Mouse (Mus musculus) adrenal gland, adult 2 months (tissue): ENCODE measurements around the gene Dclre1b. TPM values are rescaled to one million over a fixed set of nuclear protein-coding genes. Genes with fewer than 3 reads are reported as not detected.
"Not testable (repeated sequence)": the region's sequence is repeated elsewhere in the genome, so short reads cannot be mapped to it uniquely, and the experiment has no call there.

Experiments
- DNase-seq: peaks from one replicate; pipeline ENCODE4 v3.0.0; 2021
- polyA plus RNA-seq: library from polyadenylated mRNA; depleted of rRNA; stranded (reverse); fragments of >200 nt; gene quantifications from 2 replicates; pipeline ENCODE4 v1.2.3, GENCODE M21; 2012
- total RNA-seq, 2 experiments: library from RNA; stranded (reverse); gene quantifications; 2 replicates each; pipeline ENCODE4 v1.2.3; 2021

The Dclre1b gene
- total and polyA plus RNA-seq, 3 experiments = 13.0 to 20.0 (median 17.4) TPM

DNA sequence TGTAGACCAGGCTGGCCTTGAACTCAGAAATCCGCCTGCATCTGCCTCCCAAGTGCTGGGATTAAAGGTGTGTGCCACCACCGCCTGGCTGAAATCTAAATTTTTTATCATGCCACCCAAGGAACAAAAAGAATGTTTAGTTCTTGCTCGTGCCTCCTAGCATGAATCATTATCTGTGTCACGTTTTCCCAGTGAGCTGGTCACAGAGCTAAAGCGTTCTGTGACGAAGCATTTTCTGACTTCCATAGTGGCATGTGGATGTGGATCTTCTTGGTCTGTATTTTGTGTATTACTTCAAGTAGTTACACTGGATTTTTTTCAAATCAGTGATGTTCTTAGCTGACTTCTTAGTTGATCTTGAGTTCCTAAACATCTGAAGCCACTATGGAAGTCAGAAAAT is 1.7 kb upstream of the Dclre1b start:
- DNase-seq = no peak

DNA sequence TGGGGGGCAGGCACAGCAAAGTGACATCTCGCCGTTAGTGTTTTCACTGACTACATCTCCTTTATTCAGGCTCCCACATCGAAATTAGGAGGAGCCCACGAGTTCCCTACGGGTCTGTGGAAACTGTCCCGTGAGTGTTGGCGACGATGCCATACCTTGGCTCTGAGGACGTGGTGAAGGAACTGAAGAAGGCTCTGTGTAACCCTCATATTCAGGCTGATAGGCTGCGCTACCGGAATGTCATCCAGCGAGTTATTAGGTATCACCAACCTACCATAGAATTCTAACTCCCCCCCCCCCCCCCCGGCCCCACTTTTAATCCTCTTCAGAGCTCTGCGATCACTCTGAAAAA is 531 bp upstream of the Dclre1b start:
- DNase-seq = no peak

DNA sequence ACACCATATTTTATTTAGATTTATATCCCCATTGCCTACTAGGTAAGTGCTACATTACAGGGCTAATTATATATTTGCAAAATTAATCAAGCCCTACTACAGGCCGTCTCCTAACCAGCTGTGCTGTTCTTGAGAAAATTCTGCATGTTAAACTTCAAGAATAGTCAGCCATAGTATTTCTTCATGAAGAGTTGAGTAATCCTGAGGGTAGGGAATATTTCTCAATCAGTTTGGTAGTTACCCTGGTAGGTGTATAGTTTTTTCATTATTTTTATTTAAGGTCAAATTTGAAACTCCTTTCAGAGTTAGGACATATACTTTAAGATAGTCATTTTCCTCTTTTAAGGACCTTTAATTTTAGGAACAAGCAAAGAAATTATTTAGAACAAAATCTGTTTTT is 3.6 kb downstream of the Dclre1b start:
- DNase-seq = no peak

DNA sequence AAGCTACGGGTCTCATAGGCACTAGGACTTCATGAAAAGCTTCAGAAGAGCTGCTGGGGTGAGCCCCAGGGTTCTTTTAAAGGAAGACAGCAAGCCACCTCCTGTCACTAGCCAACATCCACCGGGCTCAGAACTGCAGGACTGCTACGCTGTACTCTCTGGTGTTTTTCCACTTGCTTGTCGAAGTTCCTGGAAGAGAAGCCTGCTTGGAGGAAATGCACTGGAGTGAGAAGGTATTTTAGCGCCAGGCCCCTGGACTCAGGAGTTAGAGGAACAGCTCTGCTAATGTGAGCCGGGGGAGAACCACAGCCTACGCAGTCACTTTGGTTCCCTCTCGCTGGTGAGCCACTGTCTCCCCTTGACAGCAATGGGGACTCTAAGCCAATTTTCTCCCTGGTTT is 6.4 kb downstream of the Dclre1b start:
- DNase-seq = peak; percentile 10

DNA sequence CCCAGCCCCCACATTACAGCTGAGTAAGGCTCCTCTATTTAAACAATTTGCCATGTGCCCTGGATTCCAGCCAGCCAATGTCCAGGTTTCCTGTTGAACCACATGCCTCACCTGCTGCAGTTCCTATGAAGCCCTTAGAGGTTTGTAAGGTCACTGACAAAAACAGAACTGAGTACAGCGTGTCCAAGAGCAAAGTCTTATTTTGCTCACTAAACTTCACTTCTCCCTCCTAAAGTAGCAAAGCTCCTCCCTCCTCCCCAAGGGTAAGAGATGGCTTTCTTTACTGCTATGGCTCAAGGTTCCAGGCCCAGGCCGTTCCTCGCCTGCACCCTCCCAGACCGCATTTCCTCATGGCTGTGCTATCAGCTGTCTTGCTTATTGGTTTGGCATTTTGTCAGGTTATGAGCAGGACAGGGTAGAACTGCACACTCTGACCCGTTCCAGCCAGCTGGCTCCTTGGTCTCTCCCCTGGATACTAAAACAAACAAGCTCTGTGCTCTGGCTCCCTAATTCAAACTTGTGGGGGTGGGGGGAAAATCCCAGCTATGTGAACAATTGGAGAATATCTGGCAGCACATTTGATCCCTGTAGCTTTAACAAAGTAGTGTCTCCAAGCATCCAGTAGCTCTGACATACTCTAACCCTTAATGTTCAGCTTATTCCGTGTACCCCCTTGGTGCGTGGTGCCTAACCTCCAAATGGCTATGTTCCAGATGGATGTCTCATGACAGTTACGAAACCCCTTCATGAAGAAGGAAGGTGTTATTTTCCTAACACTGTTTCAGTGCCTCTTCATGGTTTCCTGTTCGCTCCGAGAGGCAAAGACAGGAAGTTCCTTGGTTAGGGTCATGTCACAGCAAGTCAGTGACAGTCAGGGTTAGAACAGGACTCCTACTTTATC is 7.4 kb downstream of the Dclre1b start:
- DNase-seq = peak; percentile 86

DNA sequence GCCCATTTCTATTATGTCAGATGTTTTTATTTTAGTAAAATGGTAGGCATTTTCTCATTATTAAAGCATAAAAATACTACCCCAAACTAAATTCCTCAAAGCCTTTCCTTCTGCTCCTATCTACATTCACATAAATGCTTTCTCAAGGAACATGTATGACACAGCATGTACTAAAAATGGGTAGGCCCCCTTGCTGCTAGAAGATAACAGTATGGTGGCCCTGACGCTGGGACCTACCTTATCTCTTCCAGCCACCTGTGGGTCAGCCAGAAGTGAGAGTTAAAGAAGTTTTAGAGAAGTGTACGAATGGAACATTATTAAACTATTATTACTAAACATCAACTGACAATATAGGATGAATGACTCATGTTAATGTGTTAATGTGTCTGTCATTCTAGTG is 9.7 kb downstream of the Dclre1b start:
- no peak for DNase-seq

DNA sequence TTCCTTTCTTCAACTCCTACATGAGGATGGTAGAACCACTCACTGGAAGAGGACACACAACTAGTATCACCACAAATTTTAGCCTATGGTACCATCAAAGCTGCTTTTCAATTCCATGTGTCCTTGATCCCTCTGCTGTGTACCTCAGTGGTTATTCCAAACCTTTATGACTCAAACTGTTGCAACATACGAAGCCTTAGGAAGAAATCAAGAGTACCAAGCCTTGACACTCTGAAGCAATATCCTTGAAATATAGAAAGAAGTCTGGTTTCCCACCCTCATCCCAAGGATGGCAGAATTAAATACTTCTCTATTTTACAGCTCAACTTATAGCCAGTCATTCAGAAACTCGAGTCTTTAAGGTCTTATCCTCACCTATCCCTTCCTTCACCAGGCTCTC is 12.9 kb downstream of the Dclre1b start:
- no peak for DNase-seq

DNA sequence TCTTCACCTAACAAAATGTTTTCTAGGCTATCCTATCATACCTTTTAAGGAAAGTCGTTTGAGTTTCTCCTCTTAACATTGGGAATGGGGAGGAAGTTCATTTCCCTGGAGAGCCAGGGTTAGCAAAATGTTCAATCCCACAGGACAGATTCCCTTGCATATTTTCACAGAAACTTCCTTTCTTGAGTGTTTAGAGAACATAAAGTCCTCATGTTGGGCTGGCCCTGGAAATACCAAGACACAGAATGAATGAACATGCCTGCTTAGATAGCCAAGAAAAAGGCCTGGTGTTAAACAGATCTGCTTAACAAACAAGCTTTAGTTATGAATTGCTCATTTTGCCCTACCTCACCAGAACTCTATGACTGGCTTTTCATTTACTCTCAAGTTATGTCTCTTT is 16.7 kb downstream of the Dclre1b start:
- DNase-seq = no peak

DNA sequence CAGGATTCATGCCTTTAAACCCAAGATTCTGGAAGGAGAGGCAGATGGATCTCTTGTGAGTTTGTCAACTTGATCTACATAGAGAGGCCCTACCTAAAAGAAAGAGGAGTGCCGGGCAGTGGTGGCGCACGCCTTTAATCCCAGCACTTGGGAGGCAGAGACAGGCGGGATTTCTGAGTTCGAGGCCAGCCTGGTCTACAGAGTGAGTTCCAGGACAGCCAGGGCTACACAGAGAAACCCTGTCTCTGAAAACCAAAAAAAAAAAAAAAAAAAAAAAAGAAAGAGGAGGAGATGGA is 17.2 kb downstream of the Dclre1b start:
- not testable (repeated sequence) for DNase-seq

DNA sequence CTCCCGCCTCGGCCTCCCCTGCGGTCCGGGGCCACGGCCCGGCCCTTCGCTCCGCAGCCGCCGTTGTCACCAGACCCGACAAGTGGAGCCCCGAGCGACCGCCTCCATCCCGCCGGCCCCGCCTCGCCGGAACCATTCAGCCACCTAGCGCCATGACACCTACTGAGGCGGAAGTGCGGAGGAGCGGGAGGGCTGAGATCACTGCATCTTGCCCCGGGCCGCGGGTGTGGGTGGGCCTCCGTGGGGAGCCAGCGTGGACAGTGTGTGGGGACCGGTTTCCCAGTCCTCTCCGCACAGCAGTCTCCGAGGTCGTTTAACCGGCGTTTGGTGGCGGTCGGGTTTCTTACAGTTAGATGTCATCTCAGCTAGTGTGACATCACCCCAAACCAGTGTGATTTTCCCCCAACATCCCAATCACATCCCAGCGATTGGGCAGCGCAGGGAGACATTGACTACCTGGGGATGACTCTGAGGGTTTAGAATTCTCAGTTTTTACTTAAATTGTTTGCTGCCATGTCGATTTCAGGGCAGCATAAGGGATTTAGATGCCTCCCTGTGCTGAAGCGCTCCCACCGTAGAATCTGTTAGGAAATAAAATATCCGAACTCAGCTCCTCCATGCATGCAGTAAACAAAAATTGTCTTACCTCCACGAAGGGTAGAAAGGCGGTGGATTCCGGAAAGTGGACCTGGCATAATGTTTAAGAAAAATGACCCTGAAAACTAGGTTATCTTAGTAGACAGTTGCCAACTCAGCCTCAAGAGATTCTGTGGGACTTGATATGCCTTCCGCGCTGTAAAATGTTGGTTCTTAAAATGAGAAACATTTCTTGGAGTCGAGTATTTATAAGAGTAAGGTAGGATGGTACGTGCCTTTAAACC is 17.8 kb downstream of the Dclre1b start, which contains the start of gene Hipk1:
Hipk1 (minus strand) TSS at position 334 of the 881 bp plus-strand sequence.
- DNase-seq = peak; percentile 97

DNA sequence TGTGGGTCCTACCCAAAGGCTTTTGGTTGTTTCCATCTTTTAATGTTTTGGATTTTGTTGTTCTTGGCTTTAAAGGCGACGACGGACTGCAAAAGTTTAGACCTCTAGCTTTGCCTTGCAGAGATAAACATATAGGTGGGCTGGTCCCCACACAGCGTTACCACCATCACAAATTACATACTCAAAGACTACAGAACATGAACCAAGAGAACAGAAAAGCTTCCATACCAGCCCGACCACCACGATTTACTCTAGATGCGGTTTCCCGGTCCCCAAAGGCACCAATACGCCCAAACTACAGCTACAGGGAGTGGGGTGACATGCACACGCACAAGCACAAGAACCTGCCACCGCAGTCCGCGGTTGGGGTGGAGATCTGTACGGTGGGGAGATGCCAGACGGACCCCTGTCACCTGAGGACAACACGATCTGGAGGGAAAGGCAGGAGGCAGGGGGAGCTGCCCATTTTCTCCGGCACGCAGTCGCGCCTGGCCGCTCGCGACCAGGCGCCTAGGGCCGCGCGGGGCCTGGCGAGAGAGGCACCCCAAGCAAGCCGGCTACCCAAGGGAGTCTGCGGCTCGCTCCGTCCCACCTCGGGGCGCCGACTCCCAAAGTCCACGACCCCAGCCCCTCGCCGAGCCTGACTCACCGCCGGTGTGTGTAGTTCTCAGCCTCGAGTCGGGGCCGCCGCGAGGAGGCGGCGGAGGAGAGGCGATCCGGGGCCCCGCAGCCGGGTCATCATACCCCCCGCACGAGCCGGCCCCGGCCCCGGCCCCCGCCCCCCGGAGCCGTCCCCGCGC is 18.7 kb downstream of the Dclre1b start:
- no peak for DNase-seq

DNA sequence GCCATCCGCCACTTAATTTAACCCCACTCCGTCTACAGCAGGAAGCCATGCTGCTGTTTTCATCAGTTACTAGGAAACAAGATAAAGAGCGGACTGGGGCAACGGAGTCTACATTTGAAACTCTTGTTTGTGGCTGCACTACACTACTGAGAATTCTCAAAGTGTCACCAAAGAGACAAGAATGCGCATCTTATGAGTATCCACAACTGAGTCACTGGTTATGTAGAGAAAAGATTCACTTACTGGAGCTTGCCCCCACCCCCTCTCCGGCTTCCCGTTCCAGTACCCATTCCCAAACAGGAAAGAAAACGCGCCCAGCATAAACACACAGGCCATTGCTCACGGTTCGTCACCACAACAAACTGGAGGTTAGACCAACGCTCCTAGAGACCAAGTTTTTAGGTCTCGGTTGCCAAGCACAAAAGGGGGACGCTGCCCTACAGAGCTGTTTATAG is 19.3 kb downstream of the Dclre1b start:
- DNase-seq = peak; percentile 73

DNA sequence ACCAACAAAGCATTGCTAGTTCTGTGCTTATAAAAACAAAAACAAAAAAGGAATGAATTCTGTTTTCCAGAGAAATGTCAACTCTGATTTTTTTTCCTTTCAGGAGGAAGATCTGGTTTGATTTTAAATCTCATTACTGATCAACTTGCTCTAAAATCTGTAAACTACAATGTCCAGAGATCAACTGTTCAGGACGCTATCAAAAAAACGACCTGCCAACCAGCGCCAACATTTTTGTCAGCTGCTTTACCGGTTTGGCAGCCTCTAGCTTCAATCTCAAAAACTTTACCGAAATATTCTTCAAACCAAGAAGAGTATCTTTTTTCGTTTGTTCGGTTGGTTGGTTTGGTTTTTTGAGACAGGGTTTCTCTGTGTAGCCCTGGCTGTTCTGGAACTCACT is 20.1 kb downstream of the Dclre1b start:
- DNase-seq = no peak

DNA sequence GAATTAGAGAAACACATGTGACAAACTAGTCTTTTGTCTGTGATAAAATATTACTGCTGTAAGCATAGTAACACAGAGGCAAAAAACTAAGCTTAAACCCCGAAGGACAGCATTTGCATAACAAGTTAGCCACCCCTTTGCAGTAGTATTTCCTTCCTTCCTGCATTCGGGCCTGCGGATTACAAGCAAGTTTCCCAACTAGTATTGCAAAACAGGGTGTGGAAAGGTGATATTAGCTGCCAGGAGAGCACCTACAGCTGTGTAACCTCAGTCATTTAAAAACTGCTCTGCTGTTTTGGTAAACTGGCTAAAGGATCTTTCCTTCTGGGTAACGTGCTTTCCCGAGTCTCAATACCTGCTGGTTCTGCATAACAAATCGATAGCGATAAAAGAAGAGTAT is 22.0 kb downstream of the Dclre1b start:
- no peak for DNase-seq

DNA sequence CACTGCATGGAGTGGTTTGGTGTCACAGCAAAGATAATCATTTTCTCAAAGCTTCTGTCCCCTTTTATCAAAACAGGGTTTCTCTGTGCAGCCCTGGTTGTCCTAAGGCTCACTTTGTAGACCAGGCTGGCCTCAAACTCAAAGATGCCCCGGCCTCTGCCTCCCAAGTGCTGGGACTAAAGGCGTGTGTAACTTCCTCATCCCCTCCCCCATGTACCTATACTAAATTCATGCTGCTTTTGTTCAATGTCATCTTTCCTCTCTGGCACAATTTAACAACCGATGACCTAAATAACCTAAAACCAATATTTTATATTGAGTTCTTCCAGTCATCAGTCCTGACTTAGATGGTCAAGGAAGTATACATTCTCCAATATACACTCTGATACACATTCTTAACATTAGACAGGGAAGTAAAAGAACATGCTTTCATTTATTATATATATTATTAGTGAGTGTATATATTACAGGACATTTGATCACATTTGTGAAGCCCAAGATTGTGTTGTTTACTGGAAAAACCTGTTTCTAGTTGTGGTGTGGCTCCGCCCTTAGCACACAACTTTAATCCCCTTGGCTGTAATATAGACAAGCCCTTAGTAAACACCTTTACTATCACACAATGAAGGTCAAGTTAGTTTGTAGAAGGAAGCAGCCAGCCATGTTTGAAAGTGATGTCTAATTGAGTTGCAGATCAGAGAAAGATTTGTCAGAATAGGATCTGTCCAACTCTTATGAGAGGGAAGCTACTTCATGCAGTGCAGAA is 26.2 kb downstream of the Dclre1b start:
- no peak for DNase-seq

DNA sequence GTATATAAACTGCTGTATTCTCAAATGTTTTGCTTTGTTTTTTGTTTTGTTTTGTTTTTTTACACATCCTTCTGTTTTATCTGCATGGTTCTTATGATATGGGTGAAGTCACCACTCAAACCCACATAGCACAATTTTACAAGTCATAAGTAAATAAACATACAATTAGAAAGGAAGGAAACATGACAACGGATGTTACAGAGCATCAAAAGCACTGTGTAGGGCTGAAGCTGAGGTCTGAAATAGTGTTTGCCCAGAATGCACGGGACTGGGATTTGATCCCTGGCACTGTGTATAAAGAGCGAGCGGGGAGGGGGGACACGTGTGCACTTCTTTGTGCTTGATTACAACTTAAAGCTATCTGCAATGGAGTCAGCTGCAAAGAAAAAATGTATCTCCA is 28.5 kb downstream of the Dclre1b start:
- DNase-seq = no peak

DNA sequence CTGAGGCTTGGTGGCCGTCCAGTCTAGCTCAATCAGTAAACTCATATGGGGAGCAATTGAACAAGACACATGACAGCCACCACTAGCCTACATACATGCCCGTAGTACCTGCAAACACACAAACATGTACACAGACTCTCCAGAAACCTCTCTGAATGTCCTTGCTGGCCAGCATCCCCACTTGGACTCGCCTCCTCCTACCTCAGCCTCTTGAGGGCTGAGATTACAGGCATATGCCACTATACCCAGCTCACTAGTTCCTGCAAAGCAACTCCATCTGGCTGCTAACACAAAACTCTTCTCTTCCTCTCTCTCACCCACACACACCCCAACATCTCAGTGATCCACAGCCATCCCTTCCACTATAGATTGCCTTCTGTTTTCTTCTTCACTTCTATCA is 29.0 kb downstream of the Dclre1b start:
- DNase-seq = no peak

DNA sequence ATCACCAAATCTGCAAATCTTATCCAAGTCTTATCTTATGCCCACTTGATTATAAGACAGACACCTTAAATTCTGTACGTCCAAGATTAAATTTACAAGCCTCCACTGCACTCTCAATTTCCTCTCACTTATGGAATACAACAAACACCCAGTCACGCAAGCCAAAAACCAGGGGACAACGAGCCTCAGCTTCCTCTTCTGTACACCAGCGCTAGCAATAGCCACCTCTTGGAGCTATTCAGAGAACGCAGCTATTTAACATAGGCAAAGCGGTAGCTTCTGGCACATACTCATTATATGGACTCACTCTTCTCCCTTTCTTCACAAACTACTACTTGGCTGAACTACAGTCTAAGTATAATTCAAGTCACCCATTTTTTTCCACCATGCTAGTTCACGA is 30.1 kb downstream of the Dclre1b start:
- no peak for DNase-seq

DNA sequence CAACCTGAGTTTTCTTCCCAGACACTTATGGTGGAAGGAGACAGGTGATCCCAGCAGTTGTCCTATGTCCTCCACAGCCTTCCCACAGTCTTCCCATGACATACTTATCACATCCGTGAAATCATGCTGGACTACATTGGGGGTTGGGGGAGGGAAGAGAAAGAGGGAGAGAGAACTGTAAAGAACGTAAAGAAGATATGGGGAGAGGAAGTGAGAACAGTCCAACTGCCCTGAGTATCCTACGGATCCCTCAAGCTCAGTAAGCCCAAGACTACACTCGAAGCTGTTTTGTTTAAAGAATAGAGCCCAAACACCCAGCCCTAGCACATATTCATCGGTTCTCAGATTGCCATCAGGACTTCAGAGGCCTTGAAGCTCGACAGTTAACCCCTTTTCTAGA is 30.6 kb downstream of the Dclre1b start:
- DNase-seq = no peak

DNA sequence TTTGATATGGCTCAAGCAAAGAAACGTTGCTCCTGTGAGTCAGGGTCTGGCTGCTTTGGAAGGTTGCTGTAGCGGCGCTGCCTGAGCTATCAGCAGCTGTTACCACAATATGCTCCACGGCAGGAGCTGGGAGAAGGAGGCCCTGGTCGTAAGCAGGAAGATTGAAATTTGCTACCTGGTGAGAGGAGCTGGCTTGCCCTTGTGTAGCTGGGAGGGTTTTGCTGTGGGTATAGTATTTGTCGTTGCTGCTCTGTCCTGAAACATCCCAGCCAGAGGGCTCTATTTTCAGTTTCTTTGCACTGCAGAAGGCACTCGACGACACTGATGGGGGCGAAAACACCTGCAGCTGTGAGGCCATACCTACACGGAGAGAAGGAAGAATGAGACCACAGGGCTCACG is 31.3 kb downstream of the Dclre1b start:
- no peak for DNase-seq

DNA sequence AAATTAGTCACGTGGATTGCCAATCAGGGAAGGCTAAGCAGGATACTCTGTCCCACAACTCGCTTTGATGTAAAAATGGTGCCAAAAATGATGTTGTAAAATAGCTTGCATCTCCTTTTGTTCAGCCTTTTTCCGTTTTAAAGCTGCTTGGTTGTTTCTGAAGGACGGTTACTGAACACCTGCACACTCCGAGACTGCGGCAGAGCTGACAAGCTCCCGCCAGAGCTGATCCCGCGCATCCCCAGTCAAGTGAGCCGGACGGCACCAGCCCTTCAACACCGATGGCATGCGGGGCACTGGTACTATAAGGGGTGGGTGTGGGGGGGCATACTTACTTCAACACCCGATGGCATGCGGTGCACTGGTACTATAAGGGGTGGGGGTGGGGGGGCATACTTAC is 35.2 kb downstream of the Dclre1b start:
- no peak for DNase-seq

DNA sequence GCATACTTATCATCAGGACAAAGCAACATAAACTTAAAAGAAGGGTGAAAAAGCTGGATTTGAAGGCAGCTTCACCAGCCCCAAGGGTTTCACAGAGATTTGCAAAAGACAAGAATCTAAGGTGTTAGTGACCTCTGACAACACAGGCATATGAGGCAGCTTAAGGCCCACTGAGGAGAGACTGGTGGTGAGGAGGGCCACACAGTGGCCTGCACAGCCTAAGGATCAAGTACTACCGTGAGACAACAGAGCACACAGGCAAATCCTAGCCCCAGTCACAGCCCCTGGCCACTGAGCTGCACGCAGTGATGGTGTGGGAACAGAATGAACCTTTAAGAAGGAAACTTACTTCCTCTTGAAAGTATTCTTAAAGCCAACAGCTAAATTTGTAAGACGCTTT is 35.7 kb downstream of the Dclre1b start:
- DNase-seq = no peak
